Mouse (Mus musculus): ENCODE results near the gene Tbc1d22a.

GRCm38 (mm10) chr15:86172526-86172925, 41.7 kb upstream of the Tbc1d22a start:
- TF ChIP-seq CTCF (IDR thresholded peaks at IDR 0.05; ENCODE audit: low read depth) (no peak), EP300 (optimal IDR thresholded peaks at IDR 0.05) (no peak)
